ENCODE assay signal across 21 mouse cellular contexts in the genomic region with DNA sequence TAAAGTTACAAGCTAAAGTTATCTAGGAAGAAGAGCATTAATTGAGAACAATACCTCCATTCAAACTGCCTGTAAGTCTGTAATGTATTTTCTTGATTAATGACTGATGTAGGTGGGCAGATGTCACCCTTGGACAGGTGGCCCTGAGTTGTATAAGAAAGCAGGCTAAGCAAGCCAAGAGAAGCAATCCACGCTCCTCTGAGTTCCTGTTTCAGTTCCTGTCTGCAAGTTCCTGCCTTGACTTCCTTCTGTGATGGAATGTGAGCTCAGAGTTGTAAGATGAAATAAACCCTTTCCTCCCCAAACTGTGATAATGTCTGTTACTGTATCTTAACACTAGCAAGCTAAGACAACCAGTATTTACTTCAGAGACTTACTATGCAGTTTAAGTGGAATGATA. TPM values are rescaled to one million over a fixed set of nuclear protein-coding genes. Genes with fewer than 3 reads are reported as not detected.
DNase-seq lines count a peak whose midpoint lies in the region; ATAC-seq and TF ChIP-seq lines count a peak whose summit lies in the region.
"Had no signal": no experiment of that assay in that cellular context is flagged by ENCODE, and none has a peak within 500 bp of the region (broad histone marks: within the 10 kb centered on the region; RNA-seq: fewer than 3 reads in every experiment).

No protein-coding gene starts in this region.

- peak; percentile 47; the same call in 1 of the 2 replicates for TF ChIP-seq EP300 in CH12.LX (IDR thresholded peaks at IDR 0.05; ENCODE audit: low read length)

- no peaks in the 10 kb centered on the region for H3K27me3 ChIP-seq in CH12.LX (replicated peaks)
- H3K27me3 ChIP-seq in forebrain, embryonic 13.5 days: no peaks in the 10 kb centered on the region
- H3K27me3 ChIP-seq: forebrain, embryonic 15.5 days; heart, embryonic 12.5 days; heart, embryonic 15.5 days had no signal

- DNase-seq in A20 (ENCODE audit: low read depth, low spot score) (peak; percentile 73), CH12.LX (ENCODE audit: extremely low read depth) (peak; percentile 28)
- DNase-seq in heart, postnatal 36 days: no peak
- no peak for DNase-seq in cerebellum, postnatal 25 days
- no peak for DNase-seq in kidney, postnatal 10 days
- DNase-seq: adrenal gland, postnatal 25 days; cerebellum, adult 11-12 months; cerebellum, adult 8-10 months; cerebellum, postnatal 10 days; gastrocnemius, postnatal 25 days had no signal

- no peak overlapping the region for H3K9ac ChIP-seq in CH12.LX (ENCODE audit: insufficient read depth, low read depth)
- H3K9ac ChIP-seq in forebrain, embryonic 13.5 days: no peak overlapping the region
- H3K9ac ChIP-seq: forebrain, embryonic 15.5 days; heart, embryonic 12.5 days; heart, embryonic 15.5 days; hindbrain, embryonic 14.5 days had no signal

- dilution Hi-C loops in CH12.LX (cut with MboI; ENCODE audit: extremely low pct_ligation_motif_present, extremely low pct_unique_long_range_greater_than_20kb, low sequenced_read_pairs): no loop called here

- 97% methylated on average over 1 of the region's 1 CpGs for WGBS in forebrain, embryonic 13.5 days

- intact Hi-C loops in heart, postnatal 36 days (cut with DNase I): no loop called here

- peaks cover 85% of the 10 kb centered on the region for H3K79me2 ChIP-seq in CH12.LX (replicated peaks; ENCODE audit: control insufficient read depth, extremely low read depth, insufficient read depth, poor library complexity, severe bottlenecking)

- no peak overlapping the region for H3K27ac ChIP-seq in CH12.LX (ENCODE audit: insufficient read depth, low read depth)
- no peak overlapping the region for H3K27ac ChIP-seq in forebrain, embryonic 13.5 days
- H3K27ac ChIP-seq: forebrain, embryonic 15.5 days; heart, embryonic 15.5 days; hindbrain, embryonic 14.5 days; hindbrain, postnatal 0 days had no signal

- TF ChIP-seq CTCF in CH12.LX (conservative IDR thresholded peaks at IDR 0.05 in 1 of 2, IDR thresholded peaks at IDR 0.05 in 1 of 2; ENCODE audit: low read depth in 2 of 2, low read length in 2 of 2): no peak

- H3K9me3 ChIP-seq in CH12.LX (replicated peaks; ENCODE audit: low read length): peaks cover 34% of the 10 kb centered on the region
- no peaks in the 10 kb centered on the region for H3K9me3 ChIP-seq in forebrain, embryonic 13.5 days (replicated peaks)
- H3K9me3 ChIP-seq: forebrain, embryonic 15.5 days; G1E; heart, embryonic 15.5 days had no signal

- H3K4me1 ChIP-seq in CH12.LX (ENCODE audit: control insufficient read depth in 1 of 2, insufficient read depth in 2 of 2): peaks cover 7 to 21% of the 10 kb centered on the region in 2 experiments; a peak in 3 of 4 replicates
- H3K4me1 ChIP-seq in forebrain, embryonic 13.5 days: no peaks in the 10 kb centered on the region
- H3K4me1 ChIP-seq: forebrain, embryonic 15.5 days; heart, embryonic 12.5 days had no signal

- ATAC-seq in granulocyte monocyte progenitor cell, adult 5-6 weeks (replicated peaks; ENCODE audit: poor library complexity, severe bottlenecking): peak; percentile 83
- peak; percentile 93 for ATAC-seq in monocyte, adult 5-6 weeks (replicated peaks; ENCODE audit: insufficient number of reproducible peaks, low FRiP score, low TSS enrichment, poor library complexity, severe bottlenecking)
- no peak for ATAC-seq in forebrain, embryonic 13.5 days
- ATAC-seq: forebrain, embryonic 15.5 days; hindbrain, postnatal 0 days; inflammation-experienced regulatory T-cells, adult 6 months; intestine, embryonic 16.5 days had no signal

- H3K36me3 ChIP-seq in CH12.LX (replicated peaks in 1 of 2; ENCODE audit: control insufficient read depth in 1 of 2, insufficient read depth in 1 of 2, low read length in 1 of 2): peaks cover 30 to 68% of the 10 kb centered on the region in 2 experiments
- H3K36me3 ChIP-seq in forebrain, embryonic 13.5 days (ENCODE audit: poor library complexity, severe bottlenecking): 0 out of 2 replicates have a peak, but pooled peaks cover 12% of the 10 kb centered on the region

- no peak for TF ChIP-seq RAD21 in CH12.LX (IDR thresholded peaks at IDR 0.05; ENCODE audit: low read depth, low read length)

- in situ Hi-C loops in CH12.LX (cut with MboI; ENCODE audit: low pct_ligation_motif_present, low pct_unique_long_range_greater_than_20kb, low sequenced_read_pairs): no loop called here

- no peak overlapping the region for H3K4me2 ChIP-seq in CH12.LX (ENCODE audit: insufficient read depth, low read depth, poor library complexity, severe bottlenecking)
- no peak overlapping the region for H3K4me2 ChIP-seq in forebrain, embryonic 13.5 days
- H3K4me2 ChIP-seq: forebrain, embryonic 15.5 days; heart, embryonic 12.5 days; heart, embryonic 15.5 days; hindbrain, embryonic 14.5 days had no signal

- H3K4me3 ChIP-seq in CH12.LX (replicated peaks in 1 of 3; ENCODE audit: low read depth in 2 of 3, low read length in 2 of 3, poor library complexity in 1 of 3): no peak overlapping the region
- no peak overlapping the region for H3K4me3 ChIP-seq in forebrain, embryonic 13.5 days
- H3K4me3 ChIP-seq: forebrain, embryonic 15.5 days; heart, embryonic 12.5 days; heart, embryonic 15.5 days had no signal

- TF ChIP-seq POLR2A in CH12.LX (IDR thresholded peaks at IDR 0.05; ENCODE audit: low read depth, low read length): no peak

TF ChIP-seq in CH12.LX, 34 proteins besides CTCF, POLR2A, EP300 and RAD21:
- TF ChIP-seq KAT2A (IDR thresholded peaks at IDR 0.05; ENCODE audit: insufficient replicate concordance, low read length) (no peak), PAX5 (IDR thresholded peaks at IDR 0.05; ENCODE audit: low read length) (no peak)

RNA-seq across cellular contexts. Expression of gene Rap1a, which starts 11.4 kb away (rescaled TPM):
- total RNA-seq in CH12.LX (2012; rRNA removed) (63.3 and 116 TPM in 2 replicates), CH12.LX (2014; rRNA removed) (209 and 234 TPM in 2 replicates)
- polyA plus RNA-seq in CH12.LX (2012; ENCODE audit: insufficient read length, low read depth): 222 and 250 TPM in 2 replicates
- 93.1 and 98.0 TPM in 2 replicates for total RNA-seq in granulocyte monocyte progenitor cell, adult 5-6 weeks (2014; fragmentation: Nextera tagmentation)
- 138 and 144 TPM in 2 replicates for total RNA-seq in granulocyte monocyte progenitor cell, adult 5-6 weeks (2017)
- 424 to 819 TPM (median 731 TPM) in 3 replicates for total RNA-seq in monocyte, adult 5-6 weeks (2017)
- total RNA-seq in heart, postnatal 36 days (2021): 100 to 1,000 TPM; 110 to 115 TPM
- 73.2 and 84.7 TPM in 2 replicates for polyA plus RNA-seq in forebrain, embryonic 13.5 days (2015; fragmentation: Nextera tagmentation; extraction: Ambion mirVana)

Comparison
In these comparisons a context has a peak if more than half of its experiments do, and no peak if none do; other contexts are left out.
1. DNase-seq: peak in A20 (single experiment) and CH12.LX (single experiment); none in heart, postnatal 36 days (0 of 2), cerebellum, postnatal 25 days (0 of 2) and kidney, postnatal 10 days (single experiment).